Mouse (Mus musculus) myocyte (in vitro differentiated cells): ENCODE measurements at regions not wholly inside any gene's neighbourhood (a gene's known extent, or its start where the extent isn't known, plus 50 kb on each side); places are given as distances from the start of the nearest gene placed in this dataset.

Experiments
- H3K27me3 ChIP-seq: one replicate; pipeline ENCODE4 v1.6.1; 2011; ENCODE audit not compliant: control insufficient read depth, insufficient read depth, insufficient read length
- H3K36me3 ChIP-seq: one replicate; pipeline ENCODE4 v1.6.1; 2011; ENCODE audit not compliant: control insufficient read depth, insufficient read depth
- H3K4me2 ChIP-seq: one replicate; pipeline ENCODE4 v1.6.1; 2011; ENCODE audit warnings: low read depth, control low read depth
- H3K4me3 ChIP-seq: one replicate; pipeline ENCODE4 v1.5.1; 2011; ENCODE audit warnings: mild to moderate bottlenecking, control low read depth, moderate library complexity
- H3K79me2 ChIP-seq: one replicate; pipeline ENCODE4 v1.6.1; 2011; ENCODE audit not compliant: control insufficient read depth, insufficient read depth
- H3ac ChIP-seq: one replicate; pipeline ENCODE4 v1.6.1; 2011; ENCODE audit not compliant: control insufficient read depth, insufficient read length
- CEBPB ChIP-seq: IDR thresholded peaks from 2 replicates; pipeline ENCODE4 v1.6.1; 2011; ENCODE audit warnings: mild to moderate bottlenecking, moderate library complexity; ENCODE audit not compliant: poor library complexity, insufficient read depth, severe bottlenecking
- E2F4 ChIP-seq: IDR thresholded peaks from one replicate; pipeline ENCODE4 v1.6.1; 2011; ENCODE audit warnings: mild to moderate bottlenecking, control low read depth, moderate library complexity; ENCODE audit not compliant: insufficient read depth
- MAX ChIP-seq: IDR thresholded peaks from one replicate; pipeline ENCODE4 v1.6.1; 2011; ENCODE audit warnings: low read depth, mild to moderate bottlenecking, control low read depth
- MYOD1 ChIP-seq, 3 experiments: IDR thresholded peaks; one replicate each; pipeline ENCODE4 v1.6.1; 2011; ENCODE audit warnings: control low read depth in 2 of 3, low read depth in 2 of 3, mild to moderate bottlenecking in 2 of 3, moderate library complexity in 1 of 3; ENCODE audit not compliant: insufficient read length in 2 of 3, control insufficient read depth in 1 of 3
- MYOG ChIP-seq, 3 experiments: IDR thresholded peaks; one replicate each; pipeline ENCODE4 v1.6.1; 2011; ENCODE audit warnings: control low read depth in 2 of 3, low read depth in 2 of 3, mild to moderate bottlenecking in 2 of 3; ENCODE audit not compliant: insufficient read length in 2 of 3, control insufficient read depth in 1 of 3, insufficient read depth in 1 of 3
- POLR2A ChIP-seq: IDR thresholded peaks from one replicate; pipeline ENCODE4 v1.6.1; 2011; ENCODE audit warnings: low read depth, mild to moderate bottlenecking, control low read depth, moderate library complexity; ENCODE audit not compliant: insufficient read length
- POLR2AphosphoS2 ChIP-seq: IDR thresholded peaks from one replicate; pipeline ENCODE4 v1.6.1; 2011; ENCODE audit warnings: low read depth, control low read depth; ENCODE audit not compliant: insufficient read length
- REST ChIP-seq: IDR thresholded peaks from one replicate; pipeline ENCODE4 v1.6.1; 2011; ENCODE audit warnings: mild to moderate bottlenecking, control low read depth, moderate library complexity; ENCODE audit not compliant: insufficient read depth, insufficient read length
- SRF ChIP-seq: IDR thresholded peaks from one replicate; pipeline ENCODE4 v1.6.1; 2011; ENCODE audit warnings: low read depth; ENCODE audit not compliant: control insufficient read depth, insufficient read length
- TCF12 ChIP-seq: IDR thresholded peaks from one replicate; pipeline ENCODE4 v1.6.1; 2011; ENCODE audit warnings: mild to moderate bottlenecking, control low read depth; ENCODE audit not compliant: poor library complexity, insufficient read depth, severe bottlenecking
- TCF3 ChIP-seq: IDR thresholded peaks from one replicate; pipeline ENCODE4 v1.6.1; 2011; ENCODE audit warnings: low read depth, control low read depth; ENCODE audit not compliant: insufficient read length
- USF1 ChIP-seq: IDR thresholded peaks from one replicate; pipeline ENCODE4 v1.6.1; 2011; ENCODE audit warnings: low read depth, mild to moderate bottlenecking, control low read depth, moderate library complexity

GRCm38 (mm10) chr1:23462411-23462810 is 64.8 kb upstream of the Ogfrl1 start:
- no peak overlapping the region for H3K4me2 ChIP-seq
- no peaks in the 10 kb centered on the region for H3K79me2 ChIP-seq
- H3K27me3 ChIP-seq: no peaks in the 10 kb centered on the region
- H3K4me3 ChIP-seq: no peak overlapping the region
- H3ac ChIP-seq: no peak overlapping the region
- no peaks in the 10 kb centered on the region for H3K36me3 ChIP-seq
- TF ChIP-seq MYOG (IDR thresholded peaks at IDR 0.05; ENCODE audit: control insufficient read depth in 1 of 3, insufficient read depth in 1 of 3, insufficient read length in 2 of 3, low read depth in 2 of 3) (no peak), SRF (no peak), TCF3 (no peak), CEBPB (no peak), TCF12 (no peak), USF1 (no peak), E2F4 (no peak), POLR2A (no peak), MYOD1 (IDR thresholded peaks at IDR 0.05; ENCODE audit: control insufficient read depth in 1 of 3, insufficient read length in 2 of 3, low read depth in 2 of 3) (no peak), REST (no peak), POLR2AphosphoS2 (no peak), MAX (no peak)

DNA sequence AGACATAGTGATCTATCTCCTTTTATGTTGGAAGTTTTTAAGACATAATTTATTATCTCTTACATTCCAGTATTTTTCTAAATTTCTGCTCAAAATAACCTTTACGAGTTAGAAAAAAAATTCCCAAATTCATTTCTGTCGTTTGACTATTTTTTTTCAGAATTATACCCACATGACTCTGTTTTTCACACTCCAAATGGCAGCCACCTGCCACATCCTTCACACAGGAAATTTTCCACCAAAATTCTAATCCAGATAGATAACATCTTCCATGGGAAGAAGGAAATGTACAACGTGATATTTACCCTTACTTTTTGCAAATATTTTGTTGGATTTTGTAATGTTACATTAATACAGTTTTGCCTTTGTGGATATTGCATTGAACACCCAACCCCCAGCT is 66.5 kb upstream of the Ogfrl1 start:
- H3ac ChIP-seq: no peak overlapping the region
- no peak overlapping the region for H3K4me3 ChIP-seq
- H3K4me2 ChIP-seq: no peak overlapping the region
- H3K36me3 ChIP-seq: no peaks in the 10 kb centered on the region
- H3K79me2 ChIP-seq: no peaks in the 10 kb centered on the region
- no peaks in the 10 kb centered on the region for H3K27me3 ChIP-seq
- TF ChIP-seq USF1 (no peak), POLR2A (no peak)

GRCm38 (mm10) chr1:23466340-23466739 is 68.8 kb upstream of the Ogfrl1 start:
- Histone ChIP-seq H3K27me3 (no peaks in the 10 kb centered on the region), H3K36me3 (no peaks in the 10 kb centered on the region), H3K79me2 (no peaks in the 10 kb centered on the region), H3K4me2 (no peak overlapping the region), H3K4me3 (no peak overlapping the region), H3ac (no peak overlapping the region)
- TF ChIP-seq CEBPB: no peak
- no peak for TF ChIP-seq TCF12
- TF ChIP-seq MYOG (IDR thresholded peaks at IDR 0.05; ENCODE audit: control insufficient read depth in 1 of 3, insufficient read depth in 1 of 3, insufficient read length in 2 of 3, low read depth in 2 of 3): no peak
- TF ChIP-seq E2F4: no peak
- TF ChIP-seq SRF: no peak
- no peak for TF ChIP-seq TCF3
- TF ChIP-seq POLR2A: no peak
- no peak for TF ChIP-seq POLR2AphosphoS2

DNA sequence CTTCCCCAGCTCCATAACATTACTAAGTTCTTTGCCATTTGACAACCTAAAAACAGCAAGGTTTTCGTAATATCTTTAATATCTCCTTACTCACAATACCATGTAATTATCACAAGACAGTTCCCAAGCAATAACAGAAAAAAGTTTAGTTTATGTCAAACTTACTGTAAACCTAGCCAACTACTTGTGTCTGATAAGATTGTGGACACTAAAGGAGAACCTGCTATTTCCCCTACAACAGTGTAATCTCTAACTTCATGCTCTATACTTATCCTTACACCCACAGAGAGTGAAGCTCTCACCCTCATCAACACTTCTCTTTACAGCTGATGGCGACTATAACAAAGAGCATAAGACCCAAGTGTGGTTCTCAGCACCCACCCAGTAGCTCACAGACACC is 69.8 kb upstream of the Ogfrl1 start:
- Histone ChIP-seq H3K79me2 (no peaks in the 10 kb centered on the region), H3K36me3 (no peaks in the 10 kb centered on the region), H3K27me3 (no peaks in the 10 kb centered on the region), H3K4me3 (no peak overlapping the region), H3ac (no peak overlapping the region), H3K4me2 (no peak overlapping the region)
- TF ChIP-seq TCF3 (no peak), REST (no peak), TCF12 (no peak), MAX (no peak), POLR2A (no peak)

GRCm38 (mm10) chr1:23480776-23481320 is 83.3 kb upstream of the Ogfrl1 start:
- no peaks in the 10 kb centered on the region for H3K27me3 ChIP-seq
- H3K79me2 ChIP-seq: no peaks in the 10 kb centered on the region
- no peak overlapping the region for H3ac ChIP-seq
- H3K36me3 ChIP-seq: no peaks in the 10 kb centered on the region
- no peak overlapping the region for H3K4me2 ChIP-seq
- no peak for TF ChIP-seq POLR2AphosphoS2
- no peak for TF ChIP-seq SRF
- TF ChIP-seq MYOG (IDR thresholded peaks at IDR 0.05; ENCODE audit: control insufficient read depth in 1 of 3, insufficient read depth in 1 of 3, insufficient read length in 2 of 3, low read depth in 2 of 3): no peak
- no peak for TF ChIP-seq E2F4
- TF ChIP-seq CEBPB: no peak
- no peak for TF ChIP-seq TCF3
- TF ChIP-seq MYOD1 (IDR thresholded peaks at IDR 0.05; ENCODE audit: control insufficient read depth in 1 of 3, insufficient read length in 2 of 3, low read depth in 2 of 3): no peak
- TF ChIP-seq TCF12: no peak
- TF ChIP-seq POLR2A: no peak
- TF ChIP-seq REST: no peak
- TF ChIP-seq USF1: no peak
- H3K4me3 ChIP-seq: no peak overlapping the region
